Mouse (Mus musculus): ENCODE results near the gene Gemin7. TPM values are rescaled to one million over a fixed set of nuclear protein-coding genes. Genes with fewer than 3 reads are reported as not detected.
"Not testable (repeated sequence)": the region's sequence is repeated elsewhere in the genome, so short reads cannot be mapped to it uniquely, and the experiment has no call there.

The Gemin7 gene
- 10 to 100 TPM; 52.0 to 59.8 TPM for total RNA-seq (2021)
- long read RNA-seq, experiment 1, transcript Gemin7-201 (2 exons, 763 nt): major isoform, 38 of 42 reads
- long read RNA-seq, experiment 1, partial matches to known transcripts: 0 of 42 reads
- long read RNA-seq, experiment 1, other reads (novel, unspliced or antisense): 2 of 42 reads
- long read RNA-seq, experiment 2, transcript Gemin7-201 (2 exons, 763 nt): major isoform, 34 of 39 reads
- long read RNA-seq, experiment 2, partial matches to known transcripts: 0 of 39 reads
- long read RNA-seq, experiment 2, other reads (novel, unspliced or antisense): 3 of 39 reads

GRCm38 (mm10) chr7:19577141-19577852, at the start of gene Gemin7, which contains the start of gene Zfp296:
TSS of gene Gemin7 (minus strand) at chr7:19577595.
TSS of gene Zfp296 (plus strand) at chr7:19577287.
- DNase-seq: no peak

GRCm38 (mm10) chr7:19623433-19623832, 46.0 kb upstream of the Gemin7 start:
- DNase-seq: no peak

- no peak for DNase-seq
Observed at GRCm38 (mm10) chr7:19622241-19622640, 44.8 kb upstream of the Gemin7 start.

GRCm38 (mm10) chr7:19620811-19621210, 43.4 kb upstream of the Gemin7 start:
- no peak for DNase-seq

- DNase-seq: peak; percentile 58
Observed at GRCm38 (mm10) chr7:19619004-19619801, 41.8 kb upstream of the Gemin7 start.

DNA sequence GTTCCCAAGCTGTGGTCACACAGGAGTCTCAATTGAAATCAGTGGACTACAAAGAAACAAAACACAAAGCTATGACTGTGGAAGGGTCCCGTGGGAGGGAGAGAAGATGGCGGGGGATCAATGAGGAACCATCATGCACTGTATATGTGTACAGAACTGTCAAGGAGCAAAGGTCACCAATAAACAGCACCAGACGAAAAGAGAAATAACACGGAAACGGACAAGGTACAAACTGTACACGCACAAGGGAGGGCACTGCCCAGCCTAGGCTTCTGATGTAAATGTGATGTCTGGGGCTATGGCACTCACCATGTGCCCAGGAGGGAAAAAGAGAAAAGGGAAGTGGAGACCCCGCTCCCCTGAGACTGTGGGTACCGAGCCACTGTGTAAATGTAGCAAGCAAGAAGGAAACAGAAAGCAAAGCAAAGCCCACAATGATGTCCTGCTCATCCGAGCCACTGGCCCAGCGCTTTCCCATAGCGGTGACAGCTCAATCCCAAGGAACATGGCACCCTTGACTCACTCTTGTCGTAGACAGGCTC, 37.7 kb upstream of the Gemin7 start:
- DNase-seq: no peak

DNA sequence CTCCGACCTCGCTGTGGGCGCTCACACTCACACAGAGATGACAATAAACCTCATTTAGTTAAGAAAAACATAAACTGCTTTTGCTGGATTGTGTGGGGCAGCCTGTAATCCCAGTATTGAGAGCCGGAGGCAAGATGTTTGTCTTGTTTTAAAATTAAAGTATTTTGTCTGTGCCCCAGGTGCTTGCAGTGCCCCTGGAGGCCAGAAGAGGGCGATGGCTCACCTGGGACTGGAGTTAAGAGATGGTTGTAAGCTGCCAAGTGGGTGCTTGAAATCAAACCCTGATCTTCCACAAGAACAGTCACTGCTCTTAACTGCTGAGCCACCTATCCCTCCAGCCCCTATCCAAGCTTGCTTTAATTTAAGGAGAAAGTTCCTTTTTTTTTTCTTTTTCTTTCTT, 33.6 kb upstream of the Gemin7 start:
- DNase-seq: no peak

DNA sequence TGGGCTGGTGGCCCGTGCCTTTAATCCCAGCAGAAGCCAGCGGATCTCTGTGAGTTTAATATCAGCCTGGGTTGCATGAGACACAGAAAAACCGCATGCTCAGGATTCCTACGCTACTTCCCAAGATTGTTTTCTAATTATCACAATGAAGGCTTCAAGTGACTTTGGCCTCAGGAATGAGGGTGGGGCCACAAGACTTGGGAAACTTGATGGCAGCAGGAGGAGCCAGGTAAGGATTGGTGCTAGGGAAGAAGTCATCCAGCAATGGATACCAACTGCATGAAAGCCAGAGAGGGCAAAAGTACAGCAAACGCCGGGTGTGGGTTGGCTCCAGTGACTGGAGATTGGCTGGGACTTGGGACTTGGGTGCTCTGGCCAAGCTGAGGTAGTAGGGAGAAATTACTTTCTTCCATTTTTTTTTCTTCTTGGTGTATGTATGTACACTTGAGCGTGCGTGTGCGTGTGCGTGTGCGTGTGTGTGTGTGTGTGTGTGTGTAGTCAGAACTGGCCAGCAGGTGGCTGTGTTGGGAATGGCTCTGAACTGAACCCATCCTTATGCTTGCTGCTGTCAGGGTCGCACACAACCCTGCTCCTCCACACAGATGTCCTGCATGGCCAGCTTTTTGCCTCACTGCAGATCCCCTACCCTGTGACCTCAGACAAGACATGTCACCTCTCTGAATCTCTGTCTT, 32.4 kb upstream of the Gemin7 start:
- no peak for DNase-seq

GRCm38 (mm10) chr7:19607291-19607690, 29.9 kb upstream of the Gemin7 start:
- DNase-seq: no peak

GRCm38 (mm10) chr7:19604606-19605214, 27.3 kb upstream of the Gemin7 start:
- not testable (repeated sequence) for DNase-seq

GRCm38 (mm10) chr7:19603849-19604605, 26.6 kb upstream of the Gemin7 start, which contains the start of gene Clasrp:
TSS of gene Clasrp (minus strand) at chr7:19604486.
- peak; percentile 96 for DNase-seq

DNA sequence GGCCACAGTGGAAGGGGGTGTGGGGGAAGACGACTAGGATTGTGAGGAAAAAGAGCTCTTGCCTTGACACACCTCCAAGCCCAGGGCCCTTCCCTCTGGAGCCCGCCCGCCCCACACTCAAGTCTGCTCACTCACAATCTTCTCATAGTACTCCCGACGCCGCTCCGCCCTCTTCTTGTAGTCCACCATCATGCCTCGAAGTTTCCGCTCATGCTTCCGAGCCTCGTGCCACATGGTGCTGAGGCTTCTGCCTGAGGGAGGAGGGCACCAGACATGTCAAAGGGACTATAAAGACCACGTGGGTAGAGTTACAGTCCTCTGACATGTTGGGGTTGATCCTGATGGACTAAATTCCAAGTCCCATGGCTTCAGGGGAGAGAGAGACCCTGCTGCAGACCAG, 25.7 kb upstream of the Gemin7 start:
- DNase-seq: no peak

- no peak for DNase-seq
Observed at GRCm38 (mm10) chr7:19600562-19600961, 23.2 kb upstream of the Gemin7 start.

GRCm38 (mm10) chr7:19593061-19593730, 15.8 kb upstream of the Gemin7 start:
- no peak for DNase-seq

- DNase-seq: peak; percentile 78
Observed at GRCm38 (mm10) chr7:19589917-19590316, 12.5 kb upstream of the Gemin7 start.

DNA sequence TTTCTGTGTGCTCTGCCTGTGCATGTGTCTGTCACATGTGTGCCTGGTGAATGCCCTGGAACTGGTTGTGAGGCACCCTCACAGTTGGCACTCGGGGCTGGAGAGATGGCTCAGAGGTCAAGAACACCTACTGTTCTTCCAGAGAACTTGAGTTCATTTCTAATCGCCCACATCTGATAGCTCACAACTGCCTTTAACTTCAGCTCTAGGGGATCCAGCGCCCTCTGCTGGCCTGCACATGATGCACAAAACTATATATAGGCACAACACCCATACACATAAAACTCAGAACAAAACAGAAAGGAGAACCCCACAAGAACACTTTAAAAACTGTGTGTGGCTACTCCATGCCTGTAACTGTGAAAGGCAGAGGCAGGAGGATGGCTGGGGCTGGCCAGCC, 11.8 kb upstream of the Gemin7 start:
- peak; percentile 58 for DNase-seq

DNA sequence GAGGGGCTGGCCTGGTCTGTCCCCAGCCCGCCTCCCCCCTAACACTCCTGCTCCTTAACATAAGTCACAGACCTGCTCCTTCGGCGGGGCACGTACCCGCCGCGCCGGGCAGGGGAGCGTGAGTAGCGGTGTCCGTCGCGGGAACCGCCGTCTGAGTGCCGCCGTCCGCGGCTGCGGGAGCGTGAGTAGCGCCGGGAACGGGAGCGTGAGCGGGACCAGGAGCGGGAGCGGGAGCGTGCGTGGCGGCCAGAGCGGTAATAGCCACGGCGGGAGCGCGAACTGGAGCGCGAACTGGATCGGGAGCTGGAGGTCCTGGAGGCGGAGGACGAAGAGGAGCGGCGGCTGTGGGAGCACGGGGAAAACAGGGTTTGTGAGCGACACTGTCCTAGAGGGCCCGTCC, 8.9 kb upstream of the Gemin7 start:
- DNase-seq: no peak

DNA sequence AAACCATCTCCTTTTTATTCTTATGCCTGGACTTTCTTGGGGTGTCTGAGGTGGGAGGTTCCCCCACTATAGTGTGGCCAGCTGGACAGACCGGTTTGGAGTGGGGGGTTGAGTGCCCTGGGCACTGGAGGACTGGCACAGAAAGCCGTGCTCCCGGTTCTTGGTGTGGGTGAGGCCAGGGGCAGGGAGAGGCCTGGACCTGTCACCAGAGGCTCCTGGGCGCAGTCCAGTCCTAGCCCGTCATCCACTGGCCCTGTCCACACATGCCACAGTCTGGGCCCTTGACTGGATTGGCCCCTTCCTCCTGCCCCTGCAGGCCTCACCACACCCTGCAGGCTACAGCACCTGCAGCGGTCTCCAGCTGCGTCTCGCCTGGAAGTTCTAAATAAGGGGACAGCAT, 3.2 kb upstream of the Gemin7 start:
- no peak for DNase-seq

- no peak for DNase-seq
Observed at GRCm38 (mm10) chr7:19579751-19580150, 2.4 kb upstream of the Gemin7 start.

GRCm38 (mm10) chr7:19578436-19578835, 1.0 kb upstream of the Gemin7 start:
- DNase-seq: no peak
